Mouse (Mus musculus) left cerebral cortex, postnatal 10 days (tissue): ENCODE measurements at regions not wholly inside any gene's neighbourhood (a gene's known extent, or its start where the extent isn't known, plus 50 kb on each side); places are given as distances from the start of the nearest gene placed in this dataset.
"Not testable (repeated sequence)": the region's sequence is repeated elsewhere in the genome, so short reads cannot be mapped to it uniquely, and the experiment has no call there.

Experiments used
- DNase-seq, 2 experiments: peaks; one replicate each; pipeline ENCODE4 v3.0.0; 2021 to 2022; ENCODE audit warnings: low spot score in 2 of 2, mixed read lengths in 1 of 2; ENCODE audit errors: extremely low spot score in 1 of 2
- intact Hi-C: fragments of 180-260 bp; cut with DNase I; formaldehyde crosslinking; loops from one replicate; pipeline ENCODE4 v1.15.1; 2025

- peak in 1 of 2 experiments; percentile 44 for DNase-seq
- intact Hi-C loops: loop anchor here (5.0 to 10.0 kb wide), 2 partner anchors 236 to 1048 kb away; no protein-coding TSS in a partner anchor
These were observed 170.5 kb downstream of the Pdzph1 start for GRCm38 (mm10) chr17:58820588-58821195.

- intact Hi-C loops: no loop called here
- DNase-seq: no peak
These were observed 171.8 kb downstream of the Pdzph1 start for GRCm38 (mm10) chr17:58819339-58819738.

- intact Hi-C loops, DNase-seq: not testable (repeated sequence)
These were observed 215.7 kb downstream of the Pdzph1 start for GRCm38 (mm10) chr17:58775451-58775850.

- intact Hi-C loops: no loop called here
- DNase-seq: no peak
These were observed 217.6 kb downstream of the Pdzph1 start for GRCm38 (mm10) chr17:58773595-58773994.

- intact Hi-C loops: no loop called here
- DNase-seq: peak in 1 of 2 experiments; percentile 20
These were observed 226.0 kb downstream of the Pdzph1 start for GRCm38 (mm10) chr17:58765141-58765540.

GRCm38 (mm10) chr17:58749000-58749399 lies 242.2 kb downstream of the Pdzph1 start:
- intact Hi-C loops: no loop called here
- no peak for DNase-seq

- no peak for DNase-seq
- intact Hi-C loops: no loop called here
These were observed 242.9 kb downstream of the Pdzph1 start for GRCm38 (mm10) chr17:58748264-58748663.

- no peak for DNase-seq
- intact Hi-C loops: no loop called here
These were observed 280.3 kb downstream of the Pdzph1 start for GRCm38 (mm10) chr17:58710748-58711478.

- DNase-seq: no peak
- intact Hi-C loops: no loop called here
These were observed 301.0 kb downstream of the Pdzph1 start for GRCm38 (mm10) chr17:58690211-58690610.

- peak; percentile 14 to 44 for DNase-seq
- intact Hi-C loops: no loop called here
These were observed 318.9 kb downstream of the Pdzph1 start for GRCm38 (mm10) chr17:58672291-58672690.

GRCm38 (mm10) chr17:58668036-58668435 lies 323.1 kb downstream of the Pdzph1 start:
- no peak for DNase-seq
- intact Hi-C loops: no loop called here

GRCm38 (mm10) chr17:58643793-58644192 lies 347.4 kb downstream of the Pdzph1 start:
- intact Hi-C loops: no loop called here
- DNase-seq: no peak

GRCm38 (mm10) chr17:58642273-58642672 lies 348.9 kb downstream of the Pdzph1 start:
- DNase-seq: no peak
- intact Hi-C loops: no loop called here

- intact Hi-C loops: no loop called here
- DNase-seq: no peak
These were observed 392.3 kb downstream of the Pdzph1 start for GRCm38 (mm10) chr17:58598911-58599310.

- DNase-seq: no peak
These were observed 394.5 kb downstream of the Pdzph1 start for GRCm38 (mm10) chr17:58596661-58597060.

GRCm38 (mm10) chr17:58587946-58588345 lies 403.2 kb downstream of the Pdzph1 start:
- no peak for DNase-seq
- intact Hi-C loops: loop anchor here (5.0 to 10.0 kb wide), 2 partner anchors 237 to 319 kb away; no protein-coding TSS in a partner anchor

More at GRCm38 (mm10) chr17:58596661-58597060, 394.5 kb downstream of the Pdzph1 start:
- intact Hi-C loops: no loop called here

GRCm38 (mm10) chr17:58572885-58573284 lies 418.3 kb downstream of the Pdzph1 start:
- intact Hi-C loops: no loop called here
- DNase-seq: no peak
